Mouse (Mus musculus) heart, postnatal 0 days (tissue): ENCODE measurements around the gene Filip1.

Experiments used
- CTCF ChIP-seq: IDR thresholded peaks from 2 replicates; pipeline ENCODE4 v1.5.1; 2016; ENCODE audit warnings: antibody characterized with exemption, control low read depth, low read depth
- EP300 ChIP-seq: IDR thresholded peaks from 2 replicates; pipeline ENCODE4 v1.6.1; 2016; ENCODE audit warnings: antibody characterized with exemption, low read depth

DNA sequence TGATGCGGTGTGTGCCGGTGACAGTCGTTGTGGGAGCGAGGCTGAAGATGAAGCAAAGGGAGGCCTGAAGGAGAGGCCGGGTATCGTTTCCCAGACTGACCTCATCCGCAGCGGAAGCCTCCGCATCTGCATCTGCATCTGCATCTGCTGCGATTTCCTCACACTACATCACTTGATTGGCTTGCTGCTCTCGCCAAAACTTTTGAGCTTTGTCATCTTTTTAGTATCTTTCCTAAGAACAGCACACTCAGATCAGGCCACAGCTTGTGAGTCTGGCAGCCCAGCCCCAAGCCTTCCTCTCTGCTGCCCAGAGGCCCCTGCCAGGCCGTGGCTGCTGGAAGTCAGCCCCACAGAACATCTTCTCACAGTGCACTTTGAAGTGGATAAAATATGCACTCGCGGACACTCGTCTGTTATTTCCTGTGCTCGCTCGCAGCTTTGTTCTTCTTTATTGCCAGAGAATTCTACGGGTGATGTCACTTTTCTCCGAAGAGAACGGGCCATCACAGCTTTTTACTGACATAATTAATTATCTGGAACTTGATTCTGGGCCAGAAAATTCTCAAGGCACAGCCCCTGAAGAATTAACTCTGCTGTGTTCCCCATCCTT lies 137.0 kb downstream of the Filip1 start:
- no peak for TF ChIP-seq CTCF
- TF ChIP-seq EP300 = no peak
